Mouse (Mus musculus) embryonic facial prominence, embryonic 11.5 days (tissue): Measurements from ENCODE around the gene Prkar1a. TPM values are rescaled to one million over a fixed set of nuclear protein-coding genes. Genes with fewer than 3 reads are reported as not detected.

Source experiments
- ATAC-seq: fragments of 200-750 bp; cut with Nextera tagmentation; replicated peaks from 2 replicates; pipeline ENCODE4 v1.8.0; 2017; ENCODE audit warnings: low read depth; ENCODE audit not compliant: insufficient number of reproducible peaks, low FRiP score, low TSS enrichment
- DNase-seq: peaks from one replicate; pipeline ENCODE4 v3.0.0-alpha.2; 2015; ENCODE audit warnings: low spot score
- H3K27ac ChIP-seq: fragments of 300-500 bp; sonication (generic); replicated peaks from 2 replicates; pipeline ENCODE4 v1.5.1; 2014; ENCODE audit warnings: mild to moderate bottlenecking, low read depth, low read length, control low read depth
- H3K27me3 ChIP-seq: fragments of 300-500 bp; sonication (generic); 2 replicates; pipeline ENCODE4 v1.6.1; 2014; ENCODE audit warnings: mild to moderate bottlenecking, low read length, moderate library complexity, mixed read lengths; ENCODE audit not compliant: control insufficient read depth, insufficient read depth
- H3K36me3 ChIP-seq: fragments of 300-500 bp; sonication (generic); replicated peaks from 2 replicates; pipeline ENCODE4 v1.6.1; 2014; ENCODE audit warnings: low read depth, mild to moderate bottlenecking, low read length, moderate library complexity, mixed read lengths; ENCODE audit not compliant: control insufficient read depth, insufficient read depth
- H3K4me1 ChIP-seq: fragments of 300-500 bp; sonication (generic); 2 replicates; pipeline ENCODE4 v1.6.1; 2014; ENCODE audit warnings: low read length, mixed read lengths; ENCODE audit not compliant: control insufficient read depth, insufficient read depth
- H3K4me2 ChIP-seq: fragments of 300-500 bp; sonication (generic); 2 replicates; pipeline ENCODE4 v1.6.1; 2014; ENCODE audit warnings: low read depth, mild to moderate bottlenecking, control low read depth, low read length, moderate library complexity
- H3K4me3 ChIP-seq: fragments of 300-500 bp; sonication (generic); 2 replicates; pipeline ENCODE4 v1.5.1; 2014; ENCODE audit warnings: low read depth, low read length, control low read depth
- H3K9ac ChIP-seq: fragments of 300-500 bp; sonication (generic); replicated peaks from 2 replicates; pipeline ENCODE4 v1.6.1; 2014; ENCODE audit warnings: mild to moderate bottlenecking, control low read depth, low read length
- H3K9me3 ChIP-seq: fragments of 300-500 bp; sonication (generic); replicated peaks from 2 replicates; pipeline ENCODE4 v1.6.1; 2016; ENCODE audit warnings: mild to moderate bottlenecking, low read length, inconsistent platforms, mixed read lengths; ENCODE audit not compliant: control insufficient read depth
- WGBS: fragments of 180-500 bp; shearing (Covaris S2); extraction: QIAGEN DNeasy Blood & Tissue Kit; methylation state at CpG from one replicate; pipeline ENCODE4 v1.1.7; 2014; 5-methylcytosine and 5-hydroxymethylcytosine counted together
- polyA plus RNA-seq: library from polyadenylated mRNA; unstranded; fragments of >200 nt; fragmentation: Nextera tagmentation; extraction: Ambion mirVana; gene quantifications from 2 replicates; pipeline ENCODE4 v1.2.1, GENCODE M21; 2014

Gene Prkar1a
- polyA plus RNA-seq, 1 experiment from 2014 or later, result 456 TPM

- DNase-seq, result no peak
- ATAC-seq, result no peak
- H3K9ac ChIP-seq, result no peak overlapping the region
- no peaks in the 10 kb centered on the region; the same call in 1 of the 2 replicates for H3K36me3 ChIP-seq
- H3K4me3 ChIP-seq, result no peak overlapping the region
- WGBS, result 86% methylated on average over 5 of the region's 5 CpGs
- H3K27ac ChIP-seq, result no peak overlapping the region
- H3K27me3 ChIP-seq, result no peaks in the 10 kb centered on the region
- no peak overlapping the region for H3K4me2 ChIP-seq
- H3K4me1 ChIP-seq, result no peaks in the 10 kb centered on the region
- no peaks in the 10 kb centered on the region for H3K9me3 ChIP-seq
Observed at GRCm38 (mm10) chr11:109672021-109672324, 22.8 kb downstream of the Prkar1a start.

GRCm38 (mm10) chr11:109672396-109672795, 23.2 kb downstream of the Prkar1a start:
- H3K27ac ChIP-seq, result no peak overlapping the region
- ATAC-seq, result no peak
- H3K4me3 ChIP-seq, result no peak overlapping the region
- H3K9ac ChIP-seq, result no peak overlapping the region
- H3K4me2 ChIP-seq, result no peak overlapping the region
- H3K27me3 ChIP-seq, result no peaks in the 10 kb centered on the region
- DNase-seq, result no peak
- no peaks in the 10 kb centered on the region for H3K4me1 ChIP-seq
- no peaks in the 10 kb centered on the region; the same call in 1 of the 2 replicates for H3K36me3 ChIP-seq
- 90% methylated on average over 8 of the region's 8 CpGs for WGBS
- no peaks in the 10 kb centered on the region for H3K9me3 ChIP-seq

- no peaks in the 10 kb centered on the region for H3K9me3 ChIP-seq
- no peaks in the 10 kb centered on the region for H3K36me3 ChIP-seq
- H3K4me2 ChIP-seq, result no peak overlapping the region
- ATAC-seq (no peak), DNase-seq (no peak)
- no peaks in the 10 kb centered on the region for H3K4me1 ChIP-seq
- H3K9ac ChIP-seq, result no peak overlapping the region
- H3K27me3 ChIP-seq, result no peaks in the 10 kb centered on the region
- 75% methylated on average over 21 of the region's 21 CpGs for WGBS
- no peak overlapping the region for H3K4me3 ChIP-seq
- H3K27ac ChIP-seq, result no peak overlapping the region
Observed at GRCm38 (mm10) chr11:109672881-109673739, 23.9 kb downstream of the Prkar1a start.

GRCm38 (mm10) chr11:109673741-109674140, 24.5 kb downstream of the Prkar1a start:
- Histone ChIP-seq H3K27me3 (no peaks in the 10 kb centered on the region), H3K36me3 (no peaks in the 10 kb centered on the region), H3K4me2 (no peak overlapping the region), H3K4me3 (no peak overlapping the region), H3K4me1 (no peaks in the 10 kb centered on the region), H3K9ac (no peak overlapping the region), H3K9me3 (no peaks in the 10 kb centered on the region), H3K27ac (no peak overlapping the region)
- no peak for DNase-seq
- no peak for ATAC-seq
- 87% methylated on average over 7 of the region's 7 CpGs for WGBS

GRCm38 (mm10) chr11:109674542-109674941, 25.3 kb downstream of the Prkar1a start:
- no peak overlapping the region for H3K4me2 ChIP-seq
- H3K9me3 ChIP-seq, result no peaks in the 10 kb centered on the region
- ATAC-seq (no peak), DNase-seq (no peak)
- no peaks in the 10 kb centered on the region for H3K27me3 ChIP-seq
- no peaks in the 10 kb centered on the region for H3K4me1 ChIP-seq
- no peaks in the 10 kb centered on the region for H3K36me3 ChIP-seq
- 79% methylated on average over 11 of the region's 11 CpGs for WGBS
- no peak overlapping the region for H3K4me3 ChIP-seq
- no peak overlapping the region for H3K9ac ChIP-seq
- H3K27ac ChIP-seq, result no peak overlapping the region

GRCm38 (mm10) chr11:109675208-109675607, 26.0 kb downstream of the Prkar1a start:
- H3K9me3 ChIP-seq, result no peaks in the 10 kb centered on the region
- H3K4me3 ChIP-seq, result no peak overlapping the region
- WGBS, result 80% methylated on average over 3 of the region's 3 CpGs
- no peak overlapping the region for H3K27ac ChIP-seq
- ATAC-seq (no peak), DNase-seq (no peak)
- H3K36me3 ChIP-seq, result no peaks in the 10 kb centered on the region
- H3K9ac ChIP-seq, result no peak overlapping the region
- no peaks in the 10 kb centered on the region for H3K4me1 ChIP-seq
- no peaks in the 10 kb centered on the region for H3K27me3 ChIP-seq
- no peak overlapping the region for H3K4me2 ChIP-seq

- H3K4me3 ChIP-seq, result no peak overlapping the region
- H3K9me3 ChIP-seq, result no peaks in the 10 kb centered on the region
- H3K27me3 ChIP-seq, result no peaks in the 10 kb centered on the region
- H3K4me1 ChIP-seq, result no peaks in the 10 kb centered on the region
- DNase-seq (no peak), ATAC-seq (no peak)
- no peaks in the 10 kb centered on the region for H3K36me3 ChIP-seq
- H3K27ac ChIP-seq, result no peak overlapping the region
- no peak overlapping the region for H3K4me2 ChIP-seq
- H3K9ac ChIP-seq, result no peak overlapping the region
- 89% methylated on average over 9 of the region's 9 CpGs for WGBS
Observed at GRCm38 (mm10) chr11:109675771-109676170, 26.6 kb downstream of the Prkar1a start.

GRCm38 (mm10) chr11:109676621-109677373, 27.6 kb downstream of the Prkar1a start:
- Histone ChIP-seq H3K4me3 (no peak overlapping the region), H3K9me3 (no peaks in the 10 kb centered on the region), H3K36me3 (no peaks in the 10 kb centered on the region), H3K4me1 (no peaks in the 10 kb centered on the region), H3K4me2 (no peak overlapping the region), H3K9ac (no peak overlapping the region), H3K27ac (no peak overlapping the region), H3K27me3 (no peaks in the 10 kb centered on the region)
- no peak for DNase-seq
- 62% methylated on average over 11 of the region's 12 CpGs for WGBS
- no peak for ATAC-seq
